Mouse (Mus musculus) E14TG2a.4 (cell line): ENCODE measurements around the gene Epb42.

Experiments used
- CTCF ChIP-seq: conservative IDR thresholded peaks from 2 replicates; pipeline ENCODE4 v1.5.1; 2014; ENCODE audit warnings: low read length
- POU5F1 ChIP-seq: IDR thresholded peaks from 2 replicates; pipeline ENCODE4 v1.6.1; 2014; ENCODE audit warnings: low read length, borderline replicate concordance

- TF ChIP-seq CTCF (no peak), POU5F1 (no peak)
These were observed 45.8 kb upstream of the Epb42 start for GRCm38 (mm10) chr2:121082626-121083025.
